Mouse (Mus musculus) stomach, postnatal 0 days (tissue): Measurements from ENCODE around the gene Cyp2g1.

Source experiments
- CTCF ChIP-seq: IDR thresholded peaks from 2 replicates; pipeline ENCODE4 v1.5.1; 2016; ENCODE audit warnings: antibody characterized with exemption, low read depth, mild to moderate bottlenecking, moderate library complexity
- EP300 ChIP-seq: optimal IDR thresholded peaks from 2 replicates; pipeline ENCODE3; 2016; ENCODE audit warnings: antibody characterized with exemption

DNA sequence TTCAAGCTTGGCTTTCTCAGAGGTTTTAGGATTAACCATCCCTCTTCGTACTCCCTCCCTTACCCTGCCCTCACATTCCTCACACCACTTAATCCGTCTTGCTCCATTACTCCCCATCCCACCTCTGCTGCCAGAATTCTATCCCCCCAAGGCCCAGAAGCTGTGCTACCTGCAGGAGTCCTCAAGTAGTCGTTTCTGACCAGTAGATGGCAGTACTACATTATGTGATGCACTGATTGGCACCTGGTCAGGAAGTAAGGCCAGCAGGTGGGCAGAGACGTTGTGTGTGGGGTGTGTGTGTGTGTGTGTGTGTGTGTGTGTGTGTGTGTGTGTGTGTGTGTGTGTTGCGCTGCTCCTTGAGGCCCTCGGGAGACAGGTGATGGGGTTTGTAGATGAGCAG lies 32.8 kb upstream of the Cyp2g1 start:
- peak; percentile 81 for TF ChIP-seq CTCF
- TF ChIP-seq EP300, result no peak
